Mouse (Mus musculus) cerebellum, adult 2 months (tissue): ENCODE data around the gene Gm10320.

Source experiments
- CTCF ChIP-seq: fragments of 200-500 bp; IDR thresholded peaks from 2 replicates; pipeline ENCODE4 v1.5.1; 2011; ENCODE audit warnings: low read depth, mild to moderate bottlenecking, control low read depth, low read length, moderate library complexity, borderline replicate concordance; ENCODE audit not compliant: insufficient read depth
- POLR2A ChIP-seq: fragments of 200-500 bp; IDR thresholded peaks from 2 replicates; pipeline ENCODE4 v1.6.1; 2011; ENCODE audit warnings: low read length, control low read depth, borderline replicate concordance; ENCODE audit not compliant: insufficient read depth

GRCm38 (mm10) chr13:98506496-98506895 is 14.7 kb upstream of the Gm10320 start:
- TF ChIP-seq CTCF (no peak), POLR2A (no peak)
